Mouse (Mus musculus): ENCODE data around the gene Tanc2. TPM values are rescaled to one million over a fixed set of nuclear protein-coding genes. Genes with fewer than 3 reads are reported as not detected.
A peak's percentile ranks its signal among the peaks of the same experiment; 100 is the strongest.

Gene Tanc2
- 100 to 1,000 TPM; 201 to 216 TPM for total RNA-seq (2021)
- long read RNA-seq, experiment 1, partial matches to known transcripts = 7 of 52 reads
- long read RNA-seq, experiment 1, other reads (novel, unspliced or antisense) = 44 of 52 reads
- long read RNA-seq, experiment 2, partial matches to known transcripts = 10 of 24 reads
- long read RNA-seq, experiment 2, other reads (novel, unspliced or antisense) = 14 of 24 reads

GRCm38 (mm10) chr11:105589877-105590641, at the start of gene Tanc2:
TSS of gene Tanc2 (plus strand) at chr11:105589986.
- peak; percentile 27 to 63 for DNase-seq (ENCODE audit: low spot score in 2 of 2)

GRCm38 (mm10) chr11:105540781-105541180, 49.0 kb upstream of the Tanc2 start:
- DNase-seq (ENCODE audit: low spot score in 2 of 2) = no peak

GRCm38 (mm10) chr11:105541366-105541765, 48.4 kb upstream of the Tanc2 start:
- no peak for DNase-seq (ENCODE audit: low spot score in 2 of 2)

GRCm38 (mm10) chr11:105542129-105542528, 47.7 kb upstream of the Tanc2 start:
- no peak for DNase-seq (ENCODE audit: low spot score in 2 of 2)

GRCm38 (mm10) chr11:105545801-105546200, 44.0 kb upstream of the Tanc2 start:
- DNase-seq (ENCODE audit: low spot score in 2 of 2) = no peak

GRCm38 (mm10) chr11:105546393-105546792, 43.4 kb upstream of the Tanc2 start:
- DNase-seq (ENCODE audit: low spot score in 2 of 2) = no peak

GRCm38 (mm10) chr11:105548383-105548782, 41.4 kb upstream of the Tanc2 start:
- no peak for DNase-seq (ENCODE audit: low spot score in 2 of 2)

GRCm38 (mm10) chr11:105549164-105550121, 40.3 kb upstream of the Tanc2 start:
- DNase-seq (ENCODE audit: low spot score in 2 of 2) = no peak

- no peak for DNase-seq (ENCODE audit: low spot score in 2 of 2)
Measured at GRCm38 (mm10) chr11:105557285-105557684, 32.5 kb upstream of the Tanc2 start.

GRCm38 (mm10) chr11:105558091-105558490, 31.7 kb upstream of the Tanc2 start:
- DNase-seq (ENCODE audit: low spot score in 2 of 2) = no peak

GRCm38 (mm10) chr11:105558803-105559505, 30.8 kb upstream of the Tanc2 start:
- DNase-seq (ENCODE audit: low spot score in 2 of 2) = no peak

- DNase-seq (ENCODE audit: low spot score in 2 of 2) = no peak
Measured at GRCm38 (mm10) chr11:105563546-105563945, 26.2 kb upstream of the Tanc2 start.

- no peak for DNase-seq (ENCODE audit: low spot score in 2 of 2)
Measured at GRCm38 (mm10) chr11:105567221-105567641, 22.6 kb upstream of the Tanc2 start.

GRCm38 (mm10) chr11:105571996-105572395, 17.8 kb upstream of the Tanc2 start:
- no peak for DNase-seq (ENCODE audit: low spot score in 2 of 2)

GRCm38 (mm10) chr11:105574241-105574640, 15.5 kb upstream of the Tanc2 start:
- no peak for DNase-seq (ENCODE audit: low spot score in 2 of 2)

GRCm38 (mm10) chr11:105577211-105577610, 12.6 kb upstream of the Tanc2 start:
- DNase-seq (ENCODE audit: low spot score in 2 of 2) = no peak

- no peak for DNase-seq (ENCODE audit: low spot score in 2 of 2)
Measured at GRCm38 (mm10) chr11:105582020-105582419, 7.8 kb upstream of the Tanc2 start.

- peak; percentile 86 for DNase-seq (ENCODE audit: low spot score in 2 of 2)
Measured at GRCm38 (mm10) chr11:105589231-105589876, 432 bp upstream of the Tanc2 start.

GRCm38 (mm10) chr11:105591905-105592304, 2.1 kb downstream of the Tanc2 start:
- peak; percentile 29 to 40 for DNase-seq (ENCODE audit: low spot score in 2 of 2)

- DNase-seq (ENCODE audit: low spot score in 2 of 2) = no peak
Measured at GRCm38 (mm10) chr11:105602177-105602576, 12.4 kb downstream of the Tanc2 start.

Data from left cerebral cortex, adult 18-20 months (tissue).